Mouse (Mus musculus) forebrain, embryonic 12.5 days (tissue): ENCODE measurements at regions not wholly inside any gene's neighbourhood (a gene's known extent, or its start where the extent isn't known, plus 50 kb on each side); places are given as distances from the start of the nearest gene placed in this dataset.

Experiments used
- ATAC-seq: fragments of 200-750 bp; cut with Nextera tagmentation; 2 replicates; pipeline ENCODE4 v1.8.0; 2017; ENCODE audit warnings: moderate TSS enrichment; ENCODE audit not compliant: low FRiP score
- H3K27ac ChIP-seq: fragments of 300-500 bp; sonication (generic); 2 replicates; pipeline ENCODE4 v1.5.1; 2016; ENCODE audit warnings: mild to moderate bottlenecking
- H3K27me3 ChIP-seq: fragments of 300-500 bp; sonication (generic); 2 replicates; pipeline ENCODE4 v1.6.1; 2016; ENCODE audit warnings: mild to moderate bottlenecking
- H3K36me3 ChIP-seq: fragments of 300-500 bp; sonication (generic); replicated peaks from 2 replicates; pipeline ENCODE4 v1.6.1; 2016; ENCODE audit warnings: mild to moderate bottlenecking
- H3K4me1 ChIP-seq: fragments of 300-500 bp; sonication (generic); 2 replicates; pipeline ENCODE4 v1.6.1; 2016
- H3K4me2 ChIP-seq: fragments of 300-500 bp; sonication (generic); 2 replicates; pipeline ENCODE4 v1.6.1; 2016; ENCODE audit warnings: mild to moderate bottlenecking, moderate library complexity
- H3K4me3 ChIP-seq: fragments of 300-500 bp; sonication (generic); replicated peaks from 2 replicates; pipeline ENCODE4 v1.5.1; 2016; ENCODE audit warnings: mild to moderate bottlenecking
- H3K9ac ChIP-seq: fragments of 300-500 bp; sonication (generic); 2 replicates; pipeline ENCODE4 v1.6.1; 2016; ENCODE audit warnings: mild to moderate bottlenecking
- H3K9me3 ChIP-seq: fragments of 300-500 bp; sonication (generic); 2 replicates; pipeline ENCODE4 v1.6.1; 2016
- WGBS: fragments of 180-500 bp; shearing (Covaris S2); methylation state at CpG from one replicate; pipeline ENCODE4 v1.1.7; 2016; 5-methylcytosine and 5-hydroxymethylcytosine counted together

- Histone ChIP-seq H3K27me3 (0 out of 2 replicates have a peak, but pooled peaks cover 3% of the 10 kb centered on the region), H3K4me3 (no peak overlapping the region), H3K4me2 (no peak overlapping the region), H3K9ac (no peak overlapping the region), H3K4me1 (no peaks in the 10 kb centered on the region), H3K36me3 (no peaks in the 10 kb centered on the region), H3K27ac (no peak overlapping the region), H3K9me3 (no peaks in the 10 kb centered on the region)
- ATAC-seq, result no peak
- whole genome bisulfite sequencing, result 78% methylated on average over 2 of the region's 2 CpGs
These were observed 724.2 kb upstream of the Auts2 start for GRCm38 (mm10) chr5:133267356-133267755.

GRCm38 (mm10) chr5:133264976-133265375 is 721.8 kb upstream of the Auts2 start:
- WGBS, result 75% methylated on average over 7 of the region's 7 CpGs
- no peak for ATAC-seq
- no peaks in the 10 kb centered on the region for H3K4me1 ChIP-seq
- H3K4me3 ChIP-seq, result no peak overlapping the region
- H3K9me3 ChIP-seq, result no peaks in the 10 kb centered on the region
- H3K36me3 ChIP-seq, result no peaks in the 10 kb centered on the region
- H3K27me3 ChIP-seq, result no peaks in the 10 kb centered on the region
- H3K27ac ChIP-seq, result no peak overlapping the region
- H3K9ac ChIP-seq, result no peak overlapping the region
- H3K4me2 ChIP-seq, result no peak overlapping the region

GRCm38 (mm10) chr5:133218801-133219200 is 675.7 kb upstream of the Auts2 start:
- Histone ChIP-seq H3K4me2 (no peak overlapping the region), H3K9me3 (no peaks in the 10 kb centered on the region), H3K9ac (no peak overlapping the region), H3K27me3 (no peaks in the 10 kb centered on the region), H3K4me3 (no peak overlapping the region), H3K27ac (no peak overlapping the region), H3K4me1 (no peaks in the 10 kb centered on the region), H3K36me3 (no peaks in the 10 kb centered on the region)
- 41% methylated on average over 3 of the region's 3 CpGs for WGBS
- ATAC-seq, result no peak

- 85% methylated on average over 1 of the region's 1 CpGs for whole genome bisulfite sequencing
- Histone ChIP-seq H3K27ac (no peak overlapping the region), H3K4me2 (no peak overlapping the region), H3K27me3 (no peaks in the 10 kb centered on the region), H3K4me3 (no peak overlapping the region), H3K4me1 (no peaks in the 10 kb centered on the region), H3K36me3 (no peaks in the 10 kb centered on the region), H3K9me3 (no peaks in the 10 kb centered on the region), H3K9ac (no peak overlapping the region)
- ATAC-seq, result no peak
These were observed 655.4 kb upstream of the Auts2 start for GRCm38 (mm10) chr5:133198546-133198945.

- H3K9ac ChIP-seq, result no peak overlapping the region
- WGBS, result 92% methylated on average over 8 of the region's 8 CpGs
- no peak overlapping the region for H3K4me3 ChIP-seq
- no peaks in the 10 kb centered on the region for H3K4me1 ChIP-seq
- H3K27ac ChIP-seq, result no peak overlapping the region
- H3K36me3 ChIP-seq, result no peaks in the 10 kb centered on the region
- ATAC-seq, result no peak
- H3K9me3 ChIP-seq, result no peaks in the 10 kb centered on the region
- no peaks in the 10 kb centered on the region for H3K27me3 ChIP-seq
- no peak overlapping the region for H3K4me2 ChIP-seq
These were observed 646.8 kb upstream of the Auts2 start for GRCm38 (mm10) chr5:133189798-133190571.

GRCm38 (mm10) chr5:133175636-133176035 is 632.5 kb upstream of the Auts2 start:
- Histone ChIP-seq H3K9ac (no peak overlapping the region), H3K4me1 (no peaks in the 10 kb centered on the region), H3K36me3 (no peaks in the 10 kb centered on the region), H3K9me3 (no peaks in the 10 kb centered on the region), H3K4me2 (no peak overlapping the region), H3K27ac (no peak overlapping the region), H3K27me3 (no peaks in the 10 kb centered on the region), H3K4me3 (no peak overlapping the region)
- WGBS, result 78% methylated on average over 6 of the region's 6 CpGs
- ATAC-seq, result no peak

- Histone ChIP-seq H3K27ac (no peak overlapping the region), H3K4me2 (no peak overlapping the region), H3K27me3 (no peaks in the 10 kb centered on the region), H3K4me1 (no peaks in the 10 kb centered on the region), H3K9me3 (no peaks in the 10 kb centered on the region), H3K9ac (no peak overlapping the region), H3K36me3 (no peaks in the 10 kb centered on the region), H3K4me3 (no peak overlapping the region)
- ATAC-seq, result no peak
- 64% methylated on average over 6 of the region's 6 CpGs for WGBS
These were observed 630.1 kb upstream of the Auts2 start for GRCm38 (mm10) chr5:133173155-133173723.

GRCm38 (mm10) chr5:133172686-133173085 is 629.5 kb upstream of the Auts2 start:
- no peak for ATAC-seq
- Histone ChIP-seq H3K27me3 (no peaks in the 10 kb centered on the region), H3K4me3 (no peak overlapping the region), H3K27ac (no peak overlapping the region), H3K4me1 (peaks cover 3% of the 10 kb centered on the region; the same call in 1 of the 2 replicates), H3K36me3 (no peaks in the 10 kb centered on the region), H3K9me3 (no peaks in the 10 kb centered on the region), H3K9ac (no peak overlapping the region), H3K4me2 (no peak overlapping the region)
- 83% methylated on average over 4 of the region's 4 CpGs for WGBS

- Histone ChIP-seq H3K27me3 (no peaks in the 10 kb centered on the region), H3K9ac (no peak overlapping the region), H3K36me3 (no peaks in the 10 kb centered on the region), H3K4me2 (no peak overlapping the region), H3K9me3 (no peaks in the 10 kb centered on the region), H3K4me1 (peaks cover 6% of the 10 kb centered on the region; the same call in 1 of the 2 replicates), H3K27ac (no peak overlapping the region), H3K4me3 (no peak overlapping the region)
- 37% methylated on average over 1 of the region's 1 CpGs for WGBS
- no peak for ATAC-seq
These were observed 628.1 kb upstream of the Auts2 start for GRCm38 (mm10) chr5:133171266-133171665.

GRCm38 (mm10) chr5:133167576-133167975 is 624.4 kb upstream of the Auts2 start:
- no peaks in the 10 kb centered on the region for H3K36me3 ChIP-seq
- peaks cover 6% of the 10 kb centered on the region; the same call in 1 of the 2 replicates for H3K4me1 ChIP-seq
- no peak overlapping the region for H3K4me3 ChIP-seq
- no peak for ATAC-seq
- no peak overlapping the region for H3K4me2 ChIP-seq
- H3K27me3 ChIP-seq, result no peaks in the 10 kb centered on the region
- no peak overlapping the region for H3K27ac ChIP-seq
- 34% methylated on average over 2 of the region's 2 CpGs for WGBS
- no peak overlapping the region for H3K9ac ChIP-seq
- H3K9me3 ChIP-seq, result no peaks in the 10 kb centered on the region

- Histone ChIP-seq H3K9ac (no peak overlapping the region), H3K9me3 (no peaks in the 10 kb centered on the region), H3K27ac (no peak overlapping the region), H3K27me3 (no peaks in the 10 kb centered on the region), H3K36me3 (no peaks in the 10 kb centered on the region), H3K4me2 (no peak overlapping the region), H3K4me3 (no peak overlapping the region), H3K4me1 (peaks cover 6% of the 10 kb centered on the region; the same call in 1 of the 2 replicates)
- 40% methylated on average over 5 of the region's 5 CpGs for WGBS
- ATAC-seq, result no peak
These were observed 623.9 kb upstream of the Auts2 start for GRCm38 (mm10) chr5:133167001-133167461.

GRCm38 (mm10) chr5:133156115-133156857 is 613.1 kb upstream of the Auts2 start:
- Histone ChIP-seq H3K4me1 (peaks cover 13% of the 10 kb centered on the region), H3K27ac (peak overlapping the region; percentile 54), H3K9me3 (peaks cover 5% of the 10 kb centered on the region; the same call in 1 of the 2 replicates), H3K4me3 (no peak overlapping the region), H3K36me3 (no peaks in the 10 kb centered on the region), H3K4me2 (no peak overlapping the region), H3K27me3 (no peaks in the 10 kb centered on the region), H3K9ac (no peak overlapping the region)
- peak; percentile 57; the same call in 1 of the 2 replicates for ATAC-seq
- WGBS, result 19% methylated on average over 5 of the region's 5 CpGs
